Mouse (Mus musculus) thymus, postnatal 14 days (tissue): ENCODE data around the gene Tbx19.

ENCODE experiments used
- DNase-seq: peaks from one replicate; pipeline ENCODE4 v3.0.0; 2021

Gene Tbx19

GRCm38 (mm10) chr1:165160723-165161405 lies at the start of gene Tbx19:
Gene Tbx19, minus strand, starts transcription at chr1:165160773.
- no peak for DNase-seq

GRCm38 (mm10) chr1:165205591-165205990 lies 45.0 kb upstream of the Tbx19 start:
- DNase-seq, result no peak

GRCm38 (mm10) chr1:165203488-165204035 lies 43.0 kb upstream of the Tbx19 start:
- DNase-seq, result no peak

- DNase-seq, result no peak
These were observed 41.0 kb upstream of the Tbx19 start for GRCm38 (mm10) chr1:165201445-165202012.

- DNase-seq, result no peak
These were observed 40.2 kb upstream of the Tbx19 start for GRCm38 (mm10) chr1:165200748-165201147.

- no peak for DNase-seq
These were observed 39.1 kb upstream of the Tbx19 start for GRCm38 (mm10) chr1:165199639-165200038.

GRCm38 (mm10) chr1:165198951-165199350 lies 38.4 kb upstream of the Tbx19 start:
- no peak for DNase-seq

GRCm38 (mm10) chr1:165197875-165198274 lies 37.3 kb upstream of the Tbx19 start:
- DNase-seq, result no peak

GRCm38 (mm10) chr1:165195396-165195960 lies 34.9 kb upstream of the Tbx19 start:
- no peak for DNase-seq

GRCm38 (mm10) chr1:165194662-165195013 lies 34.1 kb upstream of the Tbx19 start:
- DNase-seq, result no peak

GRCm38 (mm10) chr1:165193880-165194661 lies 33.5 kb upstream of the Tbx19 start, which contains the start of gene Sft2d2:
Gene Sft2d2, minus strand, starts transcription at chr1:165194438.
- peak; percentile 99 for DNase-seq

GRCm38 (mm10) chr1:165193426-165193825 lies 32.9 kb upstream of the Tbx19 start:
- no peak for DNase-seq

- DNase-seq, result no peak
These were observed 32.2 kb upstream of the Tbx19 start for GRCm38 (mm10) chr1:165192714-165193264.

GRCm38 (mm10) chr1:165192102-165192501 lies 31.5 kb upstream of the Tbx19 start:
- DNase-seq, result no peak

GRCm38 (mm10) chr1:165191611-165192010 lies 31.0 kb upstream of the Tbx19 start:
- DNase-seq, result no peak

- DNase-seq, result no peak
These were observed 30.1 kb upstream of the Tbx19 start for GRCm38 (mm10) chr1:165190571-165191273.

GRCm38 (mm10) chr1:165190068-165190467 lies 29.5 kb upstream of the Tbx19 start:
- DNase-seq, result no peak

GRCm38 (mm10) chr1:165188806-165189580 lies 28.4 kb upstream of the Tbx19 start:
- DNase-seq, result peak; percentile 54

- DNase-seq, result peak; percentile 60
These were observed 26.8 kb upstream of the Tbx19 start for GRCm38 (mm10) chr1:165187357-165187756.

- no peak for DNase-seq
These were observed 25.9 kb upstream of the Tbx19 start for GRCm38 (mm10) chr1:165186491-165186890.

- no peak for DNase-seq
These were observed 24.5 kb upstream of the Tbx19 start for GRCm38 (mm10) chr1:165185116-165185515.
